Mouse (Mus musculus): ENCODE results near the gene Cyp3a59. TPM values are rescaled to one million over a fixed set of nuclear protein-coding genes. Genes with fewer than 3 reads are reported as not detected.
"Not testable (repeated sequence)": the region's sequence is repeated elsewhere in the genome, so short reads cannot be mapped to it uniquely, and the experiment has no call there.

The Cyp3a59 gene
- not detected in 2 replicates for polyA plus RNA-seq (2014; fragmentation: Nextera tagmentation; extraction: Ambion mirVana)

GRCm38 (mm10) chr5:146078945-146079344 lies at the start of gene Cyp3a59:
Cyp3a59 (plus strand) TSS chr5:146079257.
- H3K9me3 ChIP-seq (ENCODE audit: control insufficient read depth, low read length); ATAC-seq (ENCODE audit: low read depth); H3K36me3 ChIP-seq (ENCODE audit: control insufficient read depth, insufficient read depth, low read length); H3K27ac ChIP-seq (replicated peaks; ENCODE audit: low read depth, low read length); H3K4me2 ChIP-seq (ENCODE audit: low read depth, low read length); DNase-seq (ENCODE audit: low spot score); H3K4me1 ChIP-seq (ENCODE audit: control insufficient read depth, insufficient read depth, low read length); H3K4me3 ChIP-seq (ENCODE audit: low read depth, low read length); H3K27me3 ChIP-seq (replicated peaks; ENCODE audit: control insufficient read depth, insufficient read depth, low read length); H3K9ac ChIP-seq (ENCODE audit: low read depth, low read length): not testable (repeated sequence)

GRCm38 (mm10) chr5:146070099-146070498 lies 9.0 kb upstream of the Cyp3a59 start:
- Histone ChIP-seq H3K4me1 (ENCODE audit: control insufficient read depth, insufficient read depth, low read length) (no peaks in the 10 kb centered on the region), H3K4me3 (ENCODE audit: low read depth, low read length) (no peak overlapping the region), H3K27me3 (replicated peaks; ENCODE audit: control insufficient read depth, insufficient read depth, low read length) (no peaks in the 10 kb centered on the region), H3K27ac (replicated peaks; ENCODE audit: low read depth, low read length) (no peak overlapping the region), H3K36me3 (ENCODE audit: control insufficient read depth, insufficient read depth, low read length) (no peaks in the 10 kb centered on the region), H3K4me2 (ENCODE audit: low read depth, low read length) (no peak overlapping the region), H3K9ac (ENCODE audit: low read depth, low read length) (no peak overlapping the region), H3K9me3 (ENCODE audit: control insufficient read depth, low read length) (no peaks in the 10 kb centered on the region)
- no peak for DNase-seq (ENCODE audit: low spot score)
- 74% methylated on average over 1 of the region's 1 CpGs for WGBS
- ATAC-seq (ENCODE audit: low read depth), result no peak

- no peaks in the 10 kb centered on the region for H3K27me3 ChIP-seq (replicated peaks; ENCODE audit: control insufficient read depth, insufficient read depth, low read length)
- H3K4me3 ChIP-seq (ENCODE audit: low read depth, low read length), result no peak overlapping the region
- no peak for DNase-seq (ENCODE audit: low spot score)
- H3K4me1 ChIP-seq (ENCODE audit: control insufficient read depth, insufficient read depth, low read length), result no peaks in the 10 kb centered on the region
- H3K4me2 ChIP-seq (ENCODE audit: low read depth, low read length), result no peak overlapping the region
- 40% methylated on average over 2 of the region's 2 CpGs for WGBS
- H3K9ac ChIP-seq (ENCODE audit: low read depth, low read length), result no peak overlapping the region
- no peak for ATAC-seq (ENCODE audit: low read depth)
- H3K9me3 ChIP-seq (ENCODE audit: control insufficient read depth, low read length), result peaks cover 3% of the 10 kb centered on the region; the same call in 1 of the 2 replicates
- no peaks in the 10 kb centered on the region for H3K36me3 ChIP-seq (ENCODE audit: control insufficient read depth, insufficient read depth, low read length)
- no peak overlapping the region for H3K27ac ChIP-seq (replicated peaks; ENCODE audit: low read depth, low read length)
These were observed 68.8 kb downstream of the Cyp3a59 start for GRCm38 (mm10) chr5:146147903-146148302.

DNA sequence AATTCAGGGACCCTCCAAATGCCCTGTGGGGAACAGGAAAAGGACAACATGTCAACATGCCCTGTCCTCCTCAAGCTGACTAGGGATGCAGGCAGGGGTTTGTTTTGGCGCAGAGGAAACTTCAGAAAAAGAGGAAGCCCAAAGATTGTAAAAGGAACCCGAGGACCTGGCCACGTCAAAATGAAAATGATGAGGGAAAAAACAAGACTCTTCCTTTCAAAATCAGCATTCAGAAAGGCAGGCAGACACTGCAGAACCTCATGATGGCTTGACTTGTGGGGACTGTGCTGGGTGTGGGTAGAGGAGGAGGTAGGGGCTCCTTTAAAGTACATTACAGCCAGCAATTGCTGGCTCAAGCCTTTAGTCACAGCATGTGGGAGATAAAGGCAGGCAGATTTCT lies 71.4 kb downstream of the Cyp3a59 start:
- DNase-seq (ENCODE audit: low spot score), result no peak
- H3K36me3 ChIP-seq (ENCODE audit: control insufficient read depth, insufficient read depth, low read length), result no peaks in the 10 kb centered on the region

DNA sequence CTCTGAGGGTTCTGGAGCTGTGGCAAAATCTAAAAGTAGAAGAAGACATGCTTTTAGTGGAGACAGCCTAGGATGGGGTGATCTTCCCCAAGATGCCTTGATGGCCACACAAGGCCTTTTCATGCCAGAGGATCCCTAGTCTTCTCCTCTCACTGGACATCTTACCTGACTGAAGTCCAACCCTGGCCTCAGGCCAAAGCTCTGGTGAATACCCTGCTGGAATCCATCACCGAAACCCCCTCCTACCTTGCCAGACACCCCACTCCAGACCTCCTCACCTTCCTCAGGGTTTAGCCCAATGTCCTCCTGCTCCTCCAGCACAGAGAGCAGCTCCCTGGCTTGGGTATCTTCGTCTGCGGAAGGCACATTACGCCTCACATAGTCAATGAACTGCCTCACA lies 79.3 kb downstream of the Cyp3a59 start:
- H3K4me1 ChIP-seq (ENCODE audit: control insufficient read depth, insufficient read depth, low read length); H3K36me3 ChIP-seq (ENCODE audit: control insufficient read depth, insufficient read depth, low read length); H3K27me3 ChIP-seq (replicated peaks; ENCODE audit: control insufficient read depth, insufficient read depth, low read length); H3K27ac ChIP-seq (replicated peaks; ENCODE audit: low read depth, low read length); DNase-seq (ENCODE audit: low spot score); H3K9ac ChIP-seq (ENCODE audit: low read depth, low read length); H3K4me2 ChIP-seq (ENCODE audit: low read depth, low read length); ATAC-seq (ENCODE audit: low read depth); H3K4me3 ChIP-seq (ENCODE audit: low read depth, low read length); H3K9me3 ChIP-seq (ENCODE audit: control insufficient read depth, low read length): not testable (repeated sequence)
- WGBS, result 92% methylated on average over 4 of the region's 4 CpGs

More for the DNA sequence above, 71.4 kb downstream of the Cyp3a59 start:
- no peak overlapping the region for H3K4me3 ChIP-seq (ENCODE audit: low read depth, low read length)
- WGBS, result 70% methylated on average over 3 of the region's 3 CpGs
- no peaks in the 10 kb centered on the region for H3K27me3 ChIP-seq (replicated peaks; ENCODE audit: control insufficient read depth, insufficient read depth, low read length)
- no peak overlapping the region for H3K4me2 ChIP-seq (ENCODE audit: low read depth, low read length)
- ATAC-seq (ENCODE audit: low read depth), result no peak
- H3K4me1 ChIP-seq (ENCODE audit: control insufficient read depth, insufficient read depth, low read length), result no peaks in the 10 kb centered on the region
- H3K9me3 ChIP-seq (ENCODE audit: control insufficient read depth, low read length), result peaks cover 3% of the 10 kb centered on the region; the same call in 1 of the 2 replicates
- H3K9ac ChIP-seq (ENCODE audit: low read depth, low read length), result no peak overlapping the region
- H3K27ac ChIP-seq (replicated peaks; ENCODE audit: low read depth, low read length), result no peak overlapping the region

DNA sequence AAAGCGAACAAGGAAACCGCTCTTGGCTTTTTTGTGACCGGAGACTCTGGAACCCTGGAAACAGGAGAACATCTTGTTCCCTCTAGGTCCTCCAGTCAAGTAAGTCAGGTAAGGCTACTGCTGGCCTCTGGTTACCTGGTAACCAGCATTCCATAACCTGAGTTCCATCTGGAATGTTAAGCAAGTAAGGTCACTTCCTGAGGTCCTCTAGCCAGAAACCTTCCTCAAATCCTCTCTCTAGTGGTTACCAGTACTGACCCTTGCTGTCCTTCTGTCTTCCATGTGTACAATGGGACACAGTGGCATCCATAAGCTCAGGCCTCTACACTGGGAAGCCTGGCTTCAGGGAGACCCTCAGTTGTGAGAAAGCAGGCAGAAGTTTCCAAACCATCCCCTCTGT lies 81.4 kb downstream of the Cyp3a59 start, which contains the start of gene Gm5565:
TSS of gene Gm5565 (minus strand) at position 101 of the 400 bp plus-strand sequence.
- 90% methylated on average over 3 of the region's 3 CpGs for WGBS
- H3K4me1 ChIP-seq (ENCODE audit: control insufficient read depth, insufficient read depth, low read length); H3K9ac ChIP-seq (ENCODE audit: low read depth, low read length); H3K27ac ChIP-seq (replicated peaks; ENCODE audit: low read depth, low read length); DNase-seq (ENCODE audit: low spot score); H3K9me3 ChIP-seq (ENCODE audit: control insufficient read depth, low read length); ATAC-seq (ENCODE audit: low read depth); H3K27me3 ChIP-seq (replicated peaks; ENCODE audit: control insufficient read depth, insufficient read depth, low read length); H3K36me3 ChIP-seq (ENCODE audit: control insufficient read depth, insufficient read depth, low read length); H3K4me2 ChIP-seq (ENCODE audit: low read depth, low read length); H3K4me3 ChIP-seq (ENCODE audit: low read depth, low read length): not testable (repeated sequence)

Other genes starting within 250 kb of the Cyp3a59 start
- gene Cyp3a11, start 199.3 kb upstream of the Cyp3a59 start, polyA plus RNA-seq (2014; fragmentation: Nextera tagmentation; extraction: Ambion mirVana), result not detected in 2 replicates
- gene Cyp3a25, start 69.6 kb upstream of the Cyp3a59 start, polyA plus RNA-seq (2014; fragmentation: Nextera tagmentation; extraction: Ambion mirVana), result not detected in 2 replicates
- gene Gm5565, start 81.3 kb downstream of the Cyp3a59 start, polyA plus RNA-seq (2014; fragmentation: Nextera tagmentation; extraction: Ambion mirVana), result not detected in 2 replicates
- not detected in 2 replicates for gene Gm6309, start 91.5 kb downstream of the Cyp3a59 start, polyA plus RNA-seq (2014; fragmentation: Nextera tagmentation; extraction: Ambion mirVana)
- not detected in 2 replicates for gene 1700001J03Rik, start 106.0 kb downstream of the Cyp3a59 start, polyA plus RNA-seq (2014; fragmentation: Nextera tagmentation; extraction: Ambion mirVana)
- gene Rnf6, start 142.3 kb downstream of the Cyp3a59 start, polyA plus RNA-seq (2014; fragmentation: Nextera tagmentation; extraction: Ambion mirVana), result 41.5 and 41.6 TPM in 2 replicates
- gene Cdk8, start 152.0 kb downstream of the Cyp3a59 start, polyA plus RNA-seq (2014; fragmentation: Nextera tagmentation; extraction: Ambion mirVana), result 23.7 and 26.1 TPM in 2 replicates